Mouse (Mus musculus) spleen, adult 2 months (tissue): ENCODE measurements around the gene Trpc4ap. TPM values are rescaled to one million over a fixed set of nuclear protein-coding genes. Genes with fewer than 3 reads are reported as not detected.
A peak's percentile ranks its signal among the peaks of the same experiment; 100 is the strongest.

Experiments
- DNase-seq, 2 experiments: peaks; one replicate each; pipeline versions ENCODE4 v3.0.0 to v3.0.0-alpha.2; 2012 to 2021; ENCODE audit warnings: low spot score in 2 of 2, low read depth in 1 of 2
- H3K27ac ChIP-seq: fragments of 200-500 bp; 2 replicates; pipeline ENCODE4 v1.5.1; 2012; ENCODE audit warnings: low read length, inconsistent platforms; ENCODE audit not compliant: insufficient read depth
- H3K27me3 ChIP-seq: fragments of 200-500 bp; 2 replicates; pipeline ENCODE4 v1.6.1; 2012; ENCODE audit warnings: mild to moderate bottlenecking, moderate library complexity, low read length, inconsistent platforms; ENCODE audit not compliant: control insufficient read depth, insufficient read depth
- H3K36me3 ChIP-seq: fragments of 200-500 bp; 2 replicates; pipeline ENCODE4 v1.6.1; 2012; ENCODE audit warnings: mild to moderate bottlenecking, low read length, inconsistent platforms; ENCODE audit not compliant: control insufficient read depth, insufficient read depth
- H3K4me1 ChIP-seq: fragments of 200-500 bp; 2 replicates; pipeline ENCODE4 v1.6.1; 2011; ENCODE audit warnings: inconsistent platforms; ENCODE audit not compliant: control insufficient read depth, insufficient read depth, insufficient read length
- H3K4me3 ChIP-seq: fragments of 200-500 bp; 2 replicates; pipeline ENCODE4 v1.5.1; 2011; ENCODE audit warnings: mild to moderate bottlenecking, inconsistent platforms; ENCODE audit not compliant: insufficient read depth, insufficient read length; ENCODE audit errors: extremely low read depth
- CTCF ChIP-seq: fragments of 200-500 bp; IDR thresholded peaks from 2 replicates; pipeline ENCODE4 v1.5.1; 2011; ENCODE audit warnings: mild to moderate bottlenecking, inconsistent platforms; ENCODE audit not compliant: insufficient read depth, insufficient read length, insufficient replicate concordance; ENCODE audit errors: extremely low read depth
- POLR2A ChIP-seq: fragments of 200-500 bp; IDR thresholded peaks from 2 replicates; pipeline ENCODE4 v1.6.1; 2011; ENCODE audit warnings: low read depth, low read length, inconsistent platforms
- WGBS: fragments of 180-500 bp; shearing (Covaris S2); methylation state at CpG from one replicate; pipeline ENCODE4 v1.1.7; 2018; 5-methylcytosine and 5-hydroxymethylcytosine counted together
- polyA plus RNA-seq: library from polyadenylated mRNA; depleted of rRNA; stranded (reverse); fragments of >200 nt; gene quantifications from 2 replicates; pipeline ENCODE4 v1.2.3, GENCODE M21; 2012

Trpc4ap gene
- polyA plus RNA-seq, 1 experiment = 144 TPM

- H3K4me1 ChIP-seq = peaks cover 3% of the 10 kb centered on the region; the same call in 1 of the 2 replicates
- peaks cover 28% of the 10 kb centered on the region for H3K36me3 ChIP-seq
- no peak for DNase-seq
- H3K27me3 ChIP-seq = no peaks in the 10 kb centered on the region
- no peak overlapping the region for H3K27ac ChIP-seq
- no peak overlapping the region for H3K4me3 ChIP-seq
- 86% methylated on average over 4 of the region's 4 CpGs for WGBS
- TF ChIP-seq CTCF = no peak
- TF ChIP-seq POLR2A = no peak
These were observed 20.9 kb downstream of the Trpc4ap start for GRCm38 (mm10) chr2:155671236-155671635.

GRCm38 (mm10) chr2:155668461-155668860, 23.7 kb downstream of the Trpc4ap start:
- Histone ChIP-seq H3K36me3 (peaks cover 41% of the 10 kb centered on the region), H3K4me1 (no peaks in the 10 kb centered on the region), H3K4me3 (no peak overlapping the region), H3K27ac (no peak overlapping the region), H3K27me3 (no peaks in the 10 kb centered on the region)
- 81% methylated on average over 4 of the region's 4 CpGs for WGBS
- TF ChIP-seq CTCF (peak; percentile 24; the same call in 1 of the 2 replicates), POLR2A (no peak)
- peak in 1 of 2 experiments; percentile 46 for DNase-seq

- H3K4me3 ChIP-seq = no peak overlapping the region
- TF ChIP-seq POLR2A (no peak), CTCF (no peak)
- no peaks in the 10 kb centered on the region for H3K27me3 ChIP-seq
- H3K27ac ChIP-seq = no peak overlapping the region
- WGBS = 95% methylated on average over 8 of the region's 8 CpGs
- no peak for DNase-seq
- no peaks in the 10 kb centered on the region for H3K4me1 ChIP-seq
- H3K36me3 ChIP-seq = peaks cover 42% of the 10 kb centered on the region
These were observed 24.3 kb downstream of the Trpc4ap start for GRCm38 (mm10) chr2:155667881-155668280.

GRCm38 (mm10) chr2:155663910-155664460, 28.2 kb downstream of the Trpc4ap start:
- Histone ChIP-seq H3K27me3 (no peaks in the 10 kb centered on the region), H3K36me3 (peaks cover 40% of the 10 kb centered on the region), H3K27ac (no peak overlapping the region), H3K4me1 (no peaks in the 10 kb centered on the region), H3K4me3 (no peak overlapping the region)
- 87% methylated on average over 6 of the region's 6 CpGs for WGBS
- TF ChIP-seq POLR2A = no peak
- no peak for TF ChIP-seq CTCF
- no peak for DNase-seq

- peaks cover 43% of the 10 kb centered on the region for H3K36me3 ChIP-seq
- no peaks in the 10 kb centered on the region for H3K27me3 ChIP-seq
- WGBS = 29% methylated on average over 5 of the region's 5 CpGs
- no peak overlapping the region for H3K4me3 ChIP-seq
- peak; percentile 27 to 31 for DNase-seq
- TF ChIP-seq CTCF (peak; percentile 32; the same call in 1 of the 2 replicates), POLR2A (no peak)
- H3K4me1 ChIP-seq = no peaks in the 10 kb centered on the region
- no peak overlapping the region for H3K27ac ChIP-seq
These were observed 29.1 kb downstream of the Trpc4ap start for GRCm38 (mm10) chr2:155663097-155663496.

GRCm38 (mm10) chr2:155662390-155662789, 29.8 kb downstream of the Trpc4ap start:
- WGBS = 94% methylated on average over 5 of the region's 5 CpGs
- H3K36me3 ChIP-seq = peaks cover 44% of the 10 kb centered on the region
- H3K27me3 ChIP-seq = no peaks in the 10 kb centered on the region
- no peak overlapping the region for H3K4me3 ChIP-seq
- DNase-seq = no peak
- no peak for TF ChIP-seq POLR2A
- no peak for TF ChIP-seq CTCF
- H3K27ac ChIP-seq = no peak overlapping the region; the same call in 1 of the 2 replicates
- no peaks in the 10 kb centered on the region for H3K4me1 ChIP-seq

GRCm38 (mm10) chr2:155655759-155656372, 36.3 kb downstream of the Trpc4ap start:
- 94% methylated on average over 6 of the region's 6 CpGs for WGBS
- TF ChIP-seq POLR2A (no peak), CTCF (no peak)
- Histone ChIP-seq H3K4me3 (no peak overlapping the region), H3K36me3 (peaks cover 45% of the 10 kb centered on the region), H3K4me1 (no peaks in the 10 kb centered on the region), H3K27me3 (no peaks in the 10 kb centered on the region), H3K27ac (no peak overlapping the region)
- no peak for DNase-seq
